Mouse (Mus musculus) MEL (cell line): Measurements from ENCODE around the gene Plcg2.

Experiments used
- CHD2 ChIP-seq: IDR thresholded peaks from 2 replicates; pipeline ENCODE4 v1.6.1; 2011; ENCODE audit warnings: low read length, improper control_type of control experiment
- CTCF ChIP-seq, 3 experiments: IDR thresholded peaks in 2 of 3; conservative IDR thresholded peaks in 1 of 3; 2 replicates each; pipeline ENCODE4 v1.5.1; 2011 to 2012; ENCODE audit warnings: low read length in 3 of 3, low read depth in 2 of 3, mild to moderate bottlenecking in 2 of 3, improper control_type of control experiment in 1 of 3, inconsistent platforms in 1 of 3, mixed read lengths in 1 of 3, moderate library complexity in 1 of 3; ENCODE audit not compliant: control insufficient read depth in 1 of 3, insufficient read depth in 1 of 3, poor library complexity in 1 of 3, severe bottlenecking in 1 of 3
- E2F4 ChIP-seq: IDR thresholded peaks from 2 replicates; pipeline ENCODE4 v1.6.1; 2011; ENCODE audit warnings: low read depth, low read length, improper control_type of control experiment, borderline replicate concordance
- KAT2A ChIP-seq: conservative IDR thresholded peaks from 2 replicates; pipeline ENCODE4 v1.6.1; 2012; ENCODE audit warnings: low read depth, low read length, improper control_type of control experiment, inconsistent platforms
- MAX ChIP-seq: IDR thresholded peaks from 2 replicates; pipeline ENCODE4 v1.6.1; 2011; ENCODE audit warnings: low read length, improper control_type of control experiment
- MEF2A ChIP-seq: IDR thresholded peaks from 2 replicates; pipeline ENCODE4 v1.6.1; 2014; ENCODE audit warnings: low read depth, mild to moderate bottlenecking, inconsistent platforms, low read length, improper control_type of control experiment; ENCODE audit not compliant: poor library complexity, insufficient replicate concordance, severe bottlenecking; ENCODE audit errors: extremely low read depth
- POLR2A ChIP-seq, 2 experiments: IDR thresholded peaks; 2 replicates each; pipeline ENCODE4 v1.6.1; 2011 to 2012; ENCODE audit warnings: low read length in 2 of 2, mild to moderate bottlenecking in 2 of 2, control low read depth in 1 of 2, improper control_type of control experiment in 1 of 2, low read depth in 1 of 2, moderate library complexity in 1 of 2; ENCODE audit not compliant: control insufficient read depth in 1 of 2, insufficient read depth in 1 of 2, poor library complexity in 1 of 2
- SMC3 ChIP-seq: IDR thresholded peaks from 2 replicates; pipeline ENCODE4 v1.6.1; 2011; ENCODE audit warnings: low read depth, low read length, improper control_type of control experiment
- TAL1 ChIP-seq: IDR thresholded peaks from 2 replicates; pipeline ENCODE4 v1.6.1; 2012; ENCODE audit warnings: mild to moderate bottlenecking, inconsistent platforms, low read length, moderate library complexity, mixed read lengths

GRCm38 (mm10) chr8:117453974-117454373 lies 44.1 kb upstream of the Plcg2 start:
- TF ChIP-seq SMC3 (no peak), POLR2A (IDR thresholded peaks at IDR 0.05; ENCODE audit: control insufficient read depth in 1 of 2, insufficient read depth in 1 of 2, low read depth in 1 of 2, low read length in 2 of 2, poor library complexity in 1 of 2) (no peak), KAT2A (no peak), TAL1 (no peak), CTCF (IDR thresholded peaks at IDR 0.05 in 2 of 3, conservative IDR thresholded peaks at IDR 0.05 in 1 of 3; ENCODE audit: control insufficient read depth in 1 of 3, insufficient read depth in 1 of 3, low read depth in 2 of 3, low read length in 3 of 3, poor library complexity in 1 of 3, severe bottlenecking in 1 of 3) (no peak), MAX (no peak), CHD2 (no peak), MEF2A (no peak), E2F4 (no peak)
